Mouse (Mus musculus): ENCODE data around the gene Pepd. TPM values are rescaled to one million over a fixed set of nuclear protein-coding genes. Genes with fewer than 3 reads are reported as not detected.

Gene Pepd
- total and polyA plus RNA-seq, 3 experiments = 24.6 to 38.9 (median 26.6) TPM

DNA sequence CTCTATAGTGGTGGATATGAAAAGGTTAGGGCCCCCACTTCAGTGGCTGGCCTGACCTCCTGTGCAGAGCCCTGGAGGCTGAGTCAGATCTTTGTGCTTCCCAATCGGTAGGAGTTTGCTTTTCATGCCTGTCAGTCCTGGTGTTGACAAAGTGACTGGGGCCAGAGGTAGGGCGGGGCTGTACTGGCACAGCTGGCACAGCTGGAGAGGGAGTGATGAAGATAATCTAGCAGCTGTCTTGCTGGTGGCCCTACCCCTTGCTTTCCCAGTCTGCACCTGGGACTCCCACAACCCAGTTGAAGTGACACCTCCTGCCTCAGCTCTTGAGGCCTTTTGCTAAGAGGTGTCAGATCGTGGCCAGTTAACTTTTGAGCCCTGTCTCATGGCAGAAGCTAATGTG, 21.0 kb downstream of the Pepd start:
- Histone ChIP-seq H3K9ac (ENCODE audit: low read depth, low read length) (no peak overlapping the region), H3K36me3 (ENCODE audit: control insufficient read depth, insufficient read depth, low read length) (no peaks in the 10 kb centered on the region), H3K27ac (no peak overlapping the region), H3K4me3 (no peak overlapping the region), H3K27me3 (ENCODE audit: control insufficient read depth, insufficient read depth, low read length) (no peaks in the 10 kb centered on the region), H3K4me1 (ENCODE audit: control insufficient read depth, insufficient read depth, low read length) (peaks cover 4% of the 10 kb centered on the region; the same call in 1 of the 2 replicates), H3K79me2 (replicated peaks; ENCODE audit: control insufficient read depth, insufficient read depth, low read length) (no peaks in the 10 kb centered on the region)
- no peak for DNase-seq
- intact Hi-C loops (cut with DNase I) = no loop called here
- 64% methylated on average over 3 of the region's 3 CpGs for WGBS
- no peak for TF ChIP-seq EP300 (IDR thresholded peaks at IDR 0.05; ENCODE audit: insufficient read depth, low read depth, low read length)
- no peak for TF ChIP-seq CTCF (IDR thresholded peaks at IDR 0.05)
- no peak for TF ChIP-seq POLR2A (IDR thresholded peaks at IDR 0.05; ENCODE audit: insufficient read depth, low read depth, low read length)

DNA sequence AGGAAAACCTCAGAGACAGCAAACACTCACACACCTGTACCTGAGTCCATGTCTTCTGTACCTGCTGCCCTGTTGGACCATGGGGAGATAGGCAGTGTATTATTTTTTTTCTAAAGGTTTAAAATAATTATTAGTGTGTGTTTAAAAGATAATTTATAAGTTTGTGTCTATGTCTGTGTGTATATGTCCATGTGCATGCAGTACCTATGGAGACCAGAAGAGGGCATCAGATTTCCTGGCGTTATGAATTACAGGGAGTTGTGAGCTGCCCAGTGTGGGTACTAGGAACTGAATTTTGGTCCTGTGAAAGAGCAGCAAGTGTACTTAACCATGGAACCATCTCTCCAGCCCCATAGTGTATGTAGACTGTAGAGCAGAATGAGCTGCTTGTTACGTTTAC, 24.2 kb downstream of the Pepd start:
- intact Hi-C loops (cut with DNase I) = no loop called here

GRCm38 (mm10) chr7:34938636-34939261, 26.6 kb downstream of the Pepd start:
- no peaks in the 10 kb centered on the region for H3K27me3 ChIP-seq (ENCODE audit: control insufficient read depth, insufficient read depth, low read length)
- H3K79me2 ChIP-seq (replicated peaks; ENCODE audit: control insufficient read depth, insufficient read depth, low read length) = no peaks in the 10 kb centered on the region
- H3K36me3 ChIP-seq (ENCODE audit: control insufficient read depth, insufficient read depth, low read length) = no peaks in the 10 kb centered on the region
- intact Hi-C loops (cut with DNase I) = no loop called here
- no peak overlapping the region for H3K9ac ChIP-seq (ENCODE audit: low read depth, low read length)
- no peak overlapping the region for H3K27ac ChIP-seq
- TF ChIP-seq CTCF (IDR thresholded peaks at IDR 0.05) (no peak), EP300 (IDR thresholded peaks at IDR 0.05; ENCODE audit: insufficient read depth, low read depth, low read length) (no peak), POLR2A (IDR thresholded peaks at IDR 0.05; ENCODE audit: insufficient read depth, low read depth, low read length) (no peak)
- H3K4me1 ChIP-seq (ENCODE audit: control insufficient read depth, insufficient read depth, low read length) = no peaks in the 10 kb centered on the region; the same call in 1 of the 2 replicates
- no peak overlapping the region for H3K4me3 ChIP-seq
- WGBS = 86% methylated on average over 7 of the region's 7 CpGs
- no peak for DNase-seq

More for the DNA sequence above, 24.2 kb downstream of the Pepd start:
- Histone ChIP-seq H3K79me2 (replicated peaks; ENCODE audit: control insufficient read depth, insufficient read depth, low read length) (no peaks in the 10 kb centered on the region), H3K27me3 (ENCODE audit: control insufficient read depth, insufficient read depth, low read length) (no peaks in the 10 kb centered on the region), H3K27ac (no peak overlapping the region), H3K36me3 (ENCODE audit: control insufficient read depth, insufficient read depth, low read length) (no peaks in the 10 kb centered on the region), H3K9ac (ENCODE audit: low read depth, low read length) (no peak overlapping the region), H3K4me3 (no peak overlapping the region), H3K4me1 (ENCODE audit: control insufficient read depth, insufficient read depth, low read length) (no peaks in the 10 kb centered on the region; the same call in 1 of the 2 replicates)
- WGBS = 92% methylated on average over 2 of the region's 2 CpGs
- TF ChIP-seq EP300 (IDR thresholded peaks at IDR 0.05; ENCODE audit: insufficient read depth, low read depth, low read length) = no peak
- TF ChIP-seq CTCF (IDR thresholded peaks at IDR 0.05) = peak; percentile 37
- no peak for TF ChIP-seq POLR2A (IDR thresholded peaks at IDR 0.05; ENCODE audit: insufficient read depth, low read depth, low read length)
- DNase-seq = no peak

DNA sequence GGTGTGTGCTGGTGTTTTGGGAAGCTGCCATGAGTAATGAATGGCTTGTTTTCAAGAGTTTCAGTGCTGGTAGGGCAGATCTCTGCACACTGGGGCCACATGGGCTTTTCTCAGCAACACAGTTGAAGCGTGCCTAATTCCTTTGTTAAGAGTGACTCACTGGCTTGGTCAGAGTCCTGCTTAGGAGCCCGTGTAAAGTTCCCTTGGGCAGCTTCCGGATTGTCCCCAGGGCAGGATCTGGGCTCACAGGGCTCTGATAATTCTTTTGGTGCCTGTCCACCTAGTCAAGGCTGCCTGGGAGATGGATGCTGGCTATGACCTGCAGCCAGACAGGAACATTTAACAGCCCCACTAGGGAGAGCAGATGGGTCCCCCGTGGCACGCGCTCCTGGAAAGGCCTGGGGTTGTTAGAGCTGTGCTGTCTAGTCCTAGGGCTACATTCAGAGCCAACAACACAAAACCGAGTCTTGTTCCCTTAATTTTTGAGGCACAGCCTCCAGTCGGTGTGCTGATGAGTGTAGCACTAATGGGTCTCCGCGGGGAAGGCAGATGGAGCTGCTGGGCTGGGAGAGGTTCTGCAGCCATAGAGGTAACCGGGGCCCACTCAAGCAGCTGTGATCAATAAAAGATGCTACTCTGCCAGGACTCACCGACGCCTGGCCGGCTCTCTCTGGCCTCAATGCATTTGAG, 27.2 kb downstream of the Pepd start:
- Histone ChIP-seq H3K27ac (no peak overlapping the region), H3K36me3 (ENCODE audit: control insufficient read depth, insufficient read depth, low read length) (no peaks in the 10 kb centered on the region), H3K4me1 (ENCODE audit: control insufficient read depth, insufficient read depth, low read length) (no peaks in the 10 kb centered on the region; the same call in 1 of the 2 replicates), H3K4me3 (no peak overlapping the region), H3K27me3 (ENCODE audit: control insufficient read depth, insufficient read depth, low read length) (no peaks in the 10 kb centered on the region), H3K79me2 (replicated peaks; ENCODE audit: control insufficient read depth, insufficient read depth, low read length) (no peaks in the 10 kb centered on the region), H3K9ac (ENCODE audit: low read depth, low read length) (no peak overlapping the region)
- intact Hi-C loops (cut with DNase I) = no loop called here
- WGBS = 72% methylated on average over 14 of the region's 14 CpGs
- DNase-seq = peak in 1 of 2 experiments; percentile 40
- TF ChIP-seq POLR2A (IDR thresholded peaks at IDR 0.05; ENCODE audit: insufficient read depth, low read depth, low read length) (no peak), CTCF (IDR thresholded peaks at IDR 0.05) (no peak), EP300 (IDR thresholded peaks at IDR 0.05; ENCODE audit: insufficient read depth, low read depth, low read length) (no peak)

GRCm38 (mm10) chr7:34939952-34940312, 27.8 kb downstream of the Pepd start:
- TF ChIP-seq POLR2A (IDR thresholded peaks at IDR 0.05; ENCODE audit: insufficient read depth, low read depth, low read length) (no peak), CTCF (IDR thresholded peaks at IDR 0.05) (no peak), EP300 (IDR thresholded peaks at IDR 0.05; ENCODE audit: insufficient read depth, low read depth, low read length) (no peak)

GRCm38 (mm10) chr7:34943581-34944123, 31.5 kb downstream of the Pepd start:
- H3K27ac ChIP-seq = no peak overlapping the region
- 75% methylated on average over 4 of the region's 4 CpGs for WGBS
- H3K4me3 ChIP-seq = no peak overlapping the region
- no peak overlapping the region for H3K9ac ChIP-seq (ENCODE audit: low read depth, low read length)
- H3K27me3 ChIP-seq (ENCODE audit: control insufficient read depth, insufficient read depth, low read length) = no peaks in the 10 kb centered on the region
- DNase-seq = no peak
- H3K4me1 ChIP-seq (ENCODE audit: control insufficient read depth, insufficient read depth, low read length) = no peaks in the 10 kb centered on the region; the same call in 1 of the 2 replicates
- no peaks in the 10 kb centered on the region for H3K36me3 ChIP-seq (ENCODE audit: control insufficient read depth, insufficient read depth, low read length)
- H3K79me2 ChIP-seq (replicated peaks; ENCODE audit: control insufficient read depth, insufficient read depth, low read length) = no peaks in the 10 kb centered on the region
- TF ChIP-seq POLR2A (IDR thresholded peaks at IDR 0.05; ENCODE audit: insufficient read depth, low read depth, low read length) (no peak), EP300 (IDR thresholded peaks at IDR 0.05; ENCODE audit: insufficient read depth, low read depth, low read length) (no peak), CTCF (IDR thresholded peaks at IDR 0.05) (no peak)
- intact Hi-C loops (cut with DNase I) = no loop called here

More at GRCm38 (mm10) chr7:34939952-34940312, 27.8 kb downstream of the Pepd start:
- Histone ChIP-seq H3K27ac (no peak overlapping the region), H3K27me3 (ENCODE audit: control insufficient read depth, insufficient read depth, low read length) (no peaks in the 10 kb centered on the region), H3K4me3 (no peak overlapping the region), H3K4me1 (ENCODE audit: control insufficient read depth, insufficient read depth, low read length) (no peaks in the 10 kb centered on the region; the same call in 1 of the 2 replicates), H3K79me2 (replicated peaks; ENCODE audit: control insufficient read depth, insufficient read depth, low read length) (no peaks in the 10 kb centered on the region), H3K9ac (ENCODE audit: low read depth, low read length) (no peak overlapping the region), H3K36me3 (ENCODE audit: control insufficient read depth, insufficient read depth, low read length) (no peaks in the 10 kb centered on the region)
- intact Hi-C loops (cut with DNase I) = no loop called here
- no peak for DNase-seq
- 87% methylated on average over 7 of the region's 7 CpGs for WGBS

All from heart, adult 2 months (tissue).